Mouse (Mus musculus) neural tube, postnatal 0 days (tissue): ENCODE measurements around the gene Atg2b. TPM values are rescaled to one million over a fixed set of nuclear protein-coding genes. Genes with fewer than 3 reads are reported as not detected.

Experiments used
- polyA plus RNA-seq: library from polyadenylated mRNA; unstranded; fragments of >200 nt; fragmentation: Nextera tagmentation; extraction: Ambion mirVana; gene quantifications from 2 replicates; pipeline ENCODE4 v1.2.1, GENCODE M21; 2015

The Atg2b gene
- 9.4 and 12.3 TPM in 2 replicates for polyA plus RNA-seq

DNA sequence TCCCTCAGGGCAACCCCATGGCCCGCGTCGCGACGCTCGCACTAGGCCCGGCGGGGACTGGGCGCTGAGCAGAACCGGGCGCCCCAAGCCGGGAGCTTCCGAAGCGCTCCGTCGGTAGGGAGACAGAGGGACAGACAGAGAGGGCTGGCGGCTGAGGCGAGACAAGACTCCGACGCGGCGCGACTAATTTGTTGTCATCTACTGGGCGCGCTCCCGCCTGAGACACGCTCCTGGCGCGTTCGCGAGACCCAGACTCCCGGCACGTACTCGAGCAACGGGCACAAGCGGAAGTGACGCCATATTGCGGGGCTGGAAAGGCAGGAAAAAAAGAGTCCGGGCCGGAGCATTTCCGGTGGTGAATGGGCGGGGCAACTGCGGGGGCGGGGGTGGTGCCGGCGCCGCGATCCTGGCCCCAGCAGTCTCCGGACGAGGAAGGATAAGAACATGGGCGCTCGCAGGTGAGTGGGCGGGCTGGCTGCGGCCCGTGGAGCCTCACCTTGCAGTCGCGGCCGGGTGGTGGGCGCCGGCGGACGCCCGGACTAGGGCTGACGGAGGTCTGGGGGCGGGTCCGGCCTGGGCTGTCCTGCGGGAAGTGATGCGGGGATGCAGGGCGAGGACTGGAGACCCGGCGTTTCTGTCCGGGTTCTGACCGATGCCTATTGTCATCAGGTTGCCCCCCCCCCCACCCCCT lies at the start of gene Atg2b:
Atg2b (minus strand) TSS at position 211 of the 691 bp plus-strand sequence.

DNA sequence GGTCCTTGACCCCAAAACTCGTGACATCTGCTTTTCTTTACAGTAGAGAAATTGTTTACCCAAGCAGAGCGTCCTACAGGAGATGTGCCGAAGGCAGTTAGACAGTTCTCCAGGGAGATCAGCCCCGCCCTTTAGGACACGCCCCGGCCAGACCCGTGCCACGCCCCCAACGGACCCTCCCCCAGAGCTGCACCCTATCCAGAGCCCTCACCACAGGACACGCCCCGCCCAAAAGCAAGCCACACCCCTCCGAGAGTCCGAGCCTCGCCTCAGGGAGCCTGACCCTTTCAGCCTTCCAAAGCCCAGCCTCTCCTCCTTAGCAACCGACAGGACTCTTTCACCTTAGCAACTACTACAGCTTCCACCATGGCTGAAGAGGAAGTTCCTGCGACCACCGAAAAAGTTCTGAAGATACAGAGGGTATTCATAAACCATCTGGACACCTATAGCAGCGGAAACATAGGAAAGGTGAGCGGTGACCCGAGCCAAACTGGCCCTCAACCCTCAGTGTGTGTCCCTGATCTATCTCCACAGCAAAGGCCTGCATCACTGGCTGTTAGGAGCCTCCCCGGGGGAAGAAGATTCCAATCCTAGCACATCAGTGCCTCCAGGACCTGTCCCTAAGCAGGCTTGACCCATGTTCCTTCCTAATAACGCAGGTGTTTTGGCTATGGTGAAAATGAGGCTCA lies 20.9 kb upstream of the Atg2b start, which contains the start of gene Ak7:
Ak7 (plus strand) TSS at position 178 of the 689 bp plus-strand sequence.

GRCm38 (mm10) chr12:105683933-105684901 lies 794 bp downstream of the Atg2b start, which contains the start of gene Gskip:
Gskip (plus strand) TSS chr12:105684829.

DNA sequence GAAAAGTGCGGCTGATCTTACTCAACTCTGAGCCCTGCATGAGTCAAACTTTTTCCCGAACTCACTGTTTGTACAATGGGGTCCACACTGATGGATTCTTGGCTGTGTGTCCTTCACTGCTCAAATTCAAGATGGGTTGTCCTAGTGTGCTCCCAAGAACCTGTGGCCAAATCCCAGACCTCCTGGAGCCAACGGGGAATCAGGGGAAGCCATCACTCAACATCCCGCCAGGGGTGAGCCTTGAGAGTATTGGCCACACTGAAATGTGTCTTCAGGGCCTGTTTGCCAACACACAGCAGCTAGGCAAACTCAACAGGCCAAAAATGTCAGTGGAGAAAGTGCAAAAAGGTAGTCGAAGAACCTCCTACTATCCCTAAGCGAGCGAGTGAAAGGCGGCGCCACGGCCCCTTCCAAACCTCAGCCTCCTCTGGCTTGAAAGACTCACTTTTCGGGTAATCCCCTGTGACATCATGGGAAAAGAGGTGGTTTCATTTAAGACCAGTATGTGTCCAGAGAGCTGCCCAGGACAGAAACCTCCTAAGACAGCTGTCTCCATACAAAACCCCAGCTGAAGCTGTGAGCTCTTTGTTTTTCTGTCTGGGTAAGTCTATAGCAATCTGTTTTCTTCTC lies 82.3 kb downstream of the Atg2b start, which contains the start of gene Bdkrb1:
Bdkrb1 (plus strand) TSS at position 505 of the 630 bp plus-strand sequence.

Other genes with a start within 250 kb of the Atg2b start
- gene D430019H16Rik, start 231.4 kb downstream of the Atg2b start, polyA plus RNA-seq: 9.0 and 9.9 TPM in 2 replicates
- gene Bdkrb2, start 122.0 kb downstream of the Atg2b start, polyA plus RNA-seq: 1.7 and 2.2 TPM in 2 replicates
- 0.22 and 0.28 TPM in 2 replicates for gene Bdkrb1, start 82.1 kb downstream of the Atg2b start, polyA plus RNA-seq
- 23.1 and 23.4 TPM in 2 replicates for gene Gskip, start 382 bp downstream of the Atg2b start, polyA plus RNA-seq
- 0.73 and 1.3 TPM in 2 replicates for gene Ak7, start 20.8 kb upstream of the Atg2b start, polyA plus RNA-seq
- gene Papola, start 99.5 kb upstream of the Atg2b start, polyA plus RNA-seq: 99.5 and 107 TPM in 2 replicates